Mouse (Mus musculus) midbrain, embryonic 14.5 days (tissue): Measurements from ENCODE around the gene Abca3. TPM values are rescaled to one million over a fixed set of nuclear protein-coding genes. Genes with fewer than 3 reads are reported as not detected.
"Not testable (repeated sequence)": the region's sequence is repeated elsewhere in the genome, so short reads cannot be mapped to it uniquely, and the experiment has no call there.

Experiments
- ATAC-seq: fragments of 200-750 bp; cut with Nextera tagmentation; 2 replicates; pipeline ENCODE4 v1.8.0; 2017; ENCODE audit warnings: moderate number of reproducible peaks, moderate library complexity; ENCODE audit not compliant: low FRiP score, low TSS enrichment
- DNase-seq: peaks from one replicate; pipeline ENCODE4 v3.0.0-alpha.2; 2015
- H3K27ac ChIP-seq: fragments of 300-500 bp; sonication (generic); replicated peaks from 2 replicates; pipeline ENCODE4 v1.5.1; 2014; ENCODE audit warnings: mild to moderate bottlenecking, low read depth, low read length, moderate library complexity
- H3K27me3 ChIP-seq: fragments of 300-500 bp; sonication (generic); 2 replicates; pipeline ENCODE4 v1.6.1; 2014; ENCODE audit warnings: low read length, control low read depth, mixed read lengths; ENCODE audit not compliant: control insufficient read depth, insufficient read depth
- H3K36me3 ChIP-seq: fragments of 300-500 bp; sonication (generic); 2 replicates; pipeline ENCODE4 v1.6.1; 2014; ENCODE audit warnings: low read length, control low read depth; ENCODE audit not compliant: control insufficient read depth, insufficient read depth
- H3K4me1 ChIP-seq: fragments of 300-500 bp; sonication (generic); 2 replicates; pipeline ENCODE4 v1.6.1; 2014; ENCODE audit warnings: mild to moderate bottlenecking, antibody characterized with exemption, low read length, control low read depth; ENCODE audit not compliant: control insufficient read depth, insufficient read depth
- H3K4me2 ChIP-seq: fragments of 300-500 bp; sonication (generic); 2 replicates; pipeline ENCODE4 v1.6.1; 2014; ENCODE audit warnings: mild to moderate bottlenecking, low read length, moderate library complexity
- H3K4me3 ChIP-seq: fragments of 300-500 bp; sonication (generic); replicated peaks from 2 replicates; pipeline ENCODE4 v1.5.1; 2014; ENCODE audit warnings: low read depth, low read length
- H3K9ac ChIP-seq: fragments of 300-500 bp; sonication (generic); replicated peaks from 2 replicates; pipeline ENCODE4 v1.6.1; 2014; ENCODE audit warnings: mild to moderate bottlenecking, low read length, moderate library complexity
- H3K9me3 ChIP-seq: fragments of 300-500 bp; sonication (generic); 2 replicates; pipeline ENCODE4 v1.6.1; 2016; ENCODE audit warnings: low read length, control low read depth, mixed read lengths; ENCODE audit not compliant: control insufficient read depth
- WGBS: fragments of 180-500 bp; shearing (Covaris S2); extraction: QIAGEN DNeasy Blood & Tissue Kit; methylation state at CpG from one replicate; pipeline ENCODE4 v1.1.7; 2014; 5-methylcytosine and 5-hydroxymethylcytosine counted together
- microRNA-seq: library from miRNA; unstranded; fragments of <30 nt; microRNA quantifications from one replicate; pipeline ENCODE4, GENCODE M21; 2016
- polyA plus RNA-seq: library from polyadenylated mRNA; unstranded; fragments of >200 nt; fragmentation: Nextera tagmentation; extraction: Ambion mirVana; gene quantifications from 2 replicates; pipeline ENCODE4 v1.2.1, GENCODE M21; 2014

Abca3 gene
- polyA plus RNA-seq, 1 experiment from 2014 or later: 31.4 TPM

GRCm38 (mm10) chr17:24453372-24453771 lies 101.6 kb downstream of the Abca3 start:
- peaks cover 15% of the 10 kb centered on the region for H3K4me1 ChIP-seq
- H3K36me3 ChIP-seq: peaks cover 30% of the 10 kb centered on the region
- 88% methylated on average over 2 of the region's 2 CpGs for WGBS
- ATAC-seq (no peak), DNase-seq (no peak)
- no peaks in the 10 kb centered on the region for H3K9me3 ChIP-seq
- H3K4me2 ChIP-seq: peak overlapping the region; percentile 84; the same call in 1 of the 2 replicates
- H3K27ac ChIP-seq: no peak overlapping the region
- H3K27me3 ChIP-seq: no peaks in the 10 kb centered on the region
- H3K4me3 ChIP-seq: no peak overlapping the region
- H3K9ac ChIP-seq: no peak overlapping the region

DNA sequence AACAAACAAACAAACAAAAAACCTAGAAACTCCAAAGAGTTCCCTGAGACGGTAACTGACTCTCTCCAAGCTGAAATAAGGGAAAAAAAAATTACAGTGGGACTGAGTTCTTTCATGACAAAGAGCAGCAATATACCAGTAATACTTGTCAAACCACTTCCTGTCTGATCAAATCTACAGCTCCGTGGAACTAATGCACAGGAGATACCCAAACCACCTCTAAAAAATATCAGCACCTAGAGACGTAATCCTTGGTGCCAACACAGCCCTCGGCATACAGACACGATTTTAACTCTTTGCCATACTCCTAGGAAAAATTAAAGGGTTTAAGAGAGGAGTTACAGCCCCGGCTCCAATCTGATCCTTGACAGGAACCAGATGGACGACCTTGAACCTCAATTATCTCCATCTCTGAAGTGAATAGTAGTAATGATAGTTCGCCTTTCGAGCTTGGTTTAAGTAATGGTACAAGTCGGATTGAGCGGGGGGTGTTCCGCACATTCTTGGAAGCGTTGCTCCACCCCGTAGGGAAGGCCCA lies 102.5 kb downstream of the Abca3 start:
- Histone ChIP-seq H3K27ac (peak overlapping the region; percentile 93), H3K27me3 (no peaks in the 10 kb centered on the region), H3K4me1 (peaks cover 15% of the 10 kb centered on the region), H3K36me3 (peaks cover 21% of the 10 kb centered on the region), H3K9ac (peak overlapping the region; percentile 89), H3K4me2 (peak overlapping the region; percentile 84), H3K9me3 (no peaks in the 10 kb centered on the region), H3K4me3 (peak overlapping the region; percentile 91)
- DNase-seq (no peak), ATAC-seq (no peak)
- 10% methylated on average over 14 of the region's 14 CpGs for WGBS

DNA sequence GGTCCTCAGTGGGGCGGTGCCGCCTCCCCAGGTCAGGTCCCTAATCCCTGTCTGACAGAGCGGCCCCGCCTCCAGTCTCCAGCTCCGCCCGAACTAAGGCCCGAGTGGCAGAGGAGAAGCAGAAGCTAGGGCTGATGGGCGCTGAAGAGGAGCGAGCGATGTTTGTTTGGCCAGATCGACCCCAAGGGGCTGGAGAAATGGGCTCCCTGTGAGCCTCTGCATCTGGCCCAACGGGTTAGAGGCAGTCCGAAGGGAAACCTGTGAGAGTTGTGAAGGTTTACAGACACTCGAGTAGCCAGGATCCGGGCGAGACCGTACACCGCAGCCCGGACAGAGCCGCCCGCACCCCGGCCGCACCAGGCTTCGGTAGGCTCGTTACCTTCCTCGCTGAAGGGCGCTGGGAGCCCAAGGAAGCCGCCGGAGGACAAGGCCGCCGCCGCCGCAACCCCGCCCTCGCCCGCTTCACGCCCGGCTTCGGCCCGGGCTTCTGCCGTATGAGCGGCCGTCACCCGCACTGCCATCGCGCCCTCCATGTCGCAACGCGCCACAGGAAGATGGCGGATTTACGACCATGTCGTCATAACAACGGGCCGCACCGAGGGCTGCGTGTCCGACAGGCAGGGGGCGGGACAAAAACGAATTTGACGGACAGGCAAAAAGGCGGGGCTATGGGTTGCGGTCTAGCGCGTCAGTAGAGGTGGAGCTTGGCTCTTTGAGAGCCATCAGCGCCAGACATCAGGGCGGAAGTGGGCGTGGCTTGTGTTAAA lies 103.2 kb downstream of the Abca3 start:
- H3K4me1 ChIP-seq: peaks cover 15% of the 10 kb centered on the region
- H3K27me3 ChIP-seq: no peaks in the 10 kb centered on the region
- peaks cover 14% of the 10 kb centered on the region for H3K36me3 ChIP-seq
- H3K4me3 ChIP-seq: peak overlapping the region; percentile 91
- H3K9me3 ChIP-seq: no peaks in the 10 kb centered on the region
- H3K9ac ChIP-seq: peak overlapping the region; percentile 89
- H3K27ac ChIP-seq: peak overlapping the region; percentile 93
- DNase-seq: peak; percentile 99
- peak; percentile 96 for ATAC-seq
- under 1% methylated on average over 67 of the region's 67 CpGs for WGBS
- H3K4me2 ChIP-seq: peak overlapping the region; percentile 84

DNA sequence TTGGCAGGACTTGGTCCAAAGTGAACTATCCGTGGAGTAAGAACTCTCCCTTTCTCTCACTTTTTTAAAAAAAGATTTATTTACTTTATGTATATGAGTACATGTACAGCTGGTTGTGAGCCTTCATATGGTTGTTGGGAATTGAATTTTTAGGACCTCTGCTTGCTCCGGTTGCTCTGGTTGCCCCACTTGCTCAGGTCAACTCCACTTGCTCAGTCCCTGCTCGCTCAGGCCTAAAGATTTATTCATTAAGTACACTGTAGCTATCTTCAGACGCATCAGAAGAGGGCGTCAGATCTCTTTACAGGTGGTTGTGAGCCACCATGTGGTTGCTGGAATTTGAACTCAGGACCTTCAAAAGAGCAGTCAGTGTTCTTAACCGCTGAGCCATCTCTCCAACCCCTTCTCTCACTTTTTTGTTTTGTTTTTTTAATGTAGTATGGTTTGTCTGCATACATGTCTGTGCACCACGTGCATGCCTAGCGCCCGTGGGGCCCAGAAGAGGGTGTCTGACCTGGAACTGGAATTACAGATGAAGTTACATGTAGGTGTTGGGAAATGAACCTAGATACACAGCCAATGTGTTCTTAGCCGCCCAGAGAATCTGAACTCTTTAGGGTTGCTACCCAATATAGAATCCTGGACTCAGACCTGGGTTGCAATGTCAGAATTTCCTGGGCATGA lies 103.9 kb downstream of the Abca3 start:
- H3K4me1 ChIP-seq: peaks cover 15% of the 10 kb centered on the region
- H3K36me3 ChIP-seq, DNase-seq, H3K27ac ChIP-seq, H3K27me3 ChIP-seq, H3K9me3 ChIP-seq, ATAC-seq, H3K9ac ChIP-seq: not testable (repeated sequence)
- WGBS: 49% methylated on average over 10 of the region's 10 CpGs
- H3K4me3 ChIP-seq: peak overlapping the region; percentile 91
- peak overlapping the region; percentile 84 for H3K4me2 ChIP-seq

Small RNA genes lying within 50 kb of the gene (microRNA-seq; reads per million reads assigned to microRNA genes)
- not detected for gene Gm24427

Other genes with a start within 250 kb of the Abca3 start
- 68.3 and 74.3 TPM in 2 replicates for gene Pdpk1, start 201.0 kb upstream of the Abca3 start, polyA plus RNA-seq
- 25.8 and 27.6 TPM in 2 replicates for gene Amdhd2, start 188.2 kb upstream of the Abca3 start, polyA plus RNA-seq
- gene Atp6v0c, start 182.2 kb upstream of the Abca3 start, polyA plus RNA-seq: 1,214 and 1,517 TPM in 2 replicates
- gene Tbc1d24, start 146.4 kb upstream of the Abca3 start, polyA plus RNA-seq: 25.9 and 27.0 TPM in 2 replicates
- 3.1 and 3.4 TPM in 2 replicates for gene Ntn3, start 142.4 kb upstream of the Abca3 start, polyA plus RNA-seq
- 8.0 and 9.0 TPM in 2 replicates for gene Tedc2, start 131.1 kb upstream of the Abca3 start, polyA plus RNA-seq
- gene Ccnf, start 100.5 kb upstream of the Abca3 start, polyA plus RNA-seq: 11.1 and 16.6 TPM in 2 replicates
- gene Abca17, start 882 bp upstream of the Abca3 start, polyA plus RNA-seq: 0.18 and 0.47 TPM in 2 replicates
- gene Rnps1, start 62.6 kb downstream of the Abca3 start, polyA plus RNA-seq: 331 and 345 TPM in 2 replicates
- 26.9 and 27.7 TPM in 2 replicates for gene Eci1, start 74.7 kb downstream of the Abca3 start, polyA plus RNA-seq
- 4.2 and 6.1 TPM in 2 replicates for gene Dnase1l2, start 91.2 kb downstream of the Abca3 start, polyA plus RNA-seq
- gene E4f1, start 118.4 kb downstream of the Abca3 start, polyA plus RNA-seq: 22.7 and 22.8 TPM in 2 replicates
- 60.5 and 62.7 TPM in 2 replicates for gene Pgp, start 118.4 kb downstream of the Abca3 start, polyA plus RNA-seq
- gene Bricd5, start 121.9 kb downstream of the Abca3 start, polyA plus RNA-seq: 0.45 TPM in 1 of 2 replicates, not detected in the other
- 36.2 and 43.0 TPM in 2 replicates for gene Mlst8, start 127.1 kb downstream of the Abca3 start, polyA plus RNA-seq
- 34.8 and 37.5 TPM in 2 replicates for gene Caskin1, start 136.7 kb downstream of the Abca3 start, polyA plus RNA-seq
- gene Traf7, start 176.0 kb downstream of the Abca3 start, polyA plus RNA-seq: 86.2 and 90.8 TPM in 2 replicates
- 4.9 and 6.5 TPM in 2 replicates for gene Rab26, start 182.3 kb downstream of the Abca3 start, polyA plus RNA-seq
- gene Pkd1, start 197.9 kb downstream of the Abca3 start, polyA plus RNA-seq: 18.0 and 28.3 TPM in 2 replicates